Mouse (Mus musculus) gastrocnemius, adult 8-10 months (tissue): ENCODE data around the gene Sh3gl1. TPM values are rescaled to one million over a fixed set of nuclear protein-coding genes. Genes with fewer than 3 reads are reported as not detected.
A peak's percentile ranks its signal among the peaks of the same experiment; 100 is the strongest.

ENCODE experiments used
- DNase-seq, 2 experiments: peaks; one replicate each; pipeline ENCODE4 v3.0.0; 2022; ENCODE audit warnings: low spot score in 2 of 2
- total RNA-seq, 4 experiments: library from RNA; stranded (reverse); gene quantifications; 2 replicates each; pipeline ENCODE4 v1.2.4; 2022

Sh3gl1 gene
- total RNA-seq, 4 experiments from 2014 or later: 5.5 to 8.9 (median 7.6) TPM

DNA sequence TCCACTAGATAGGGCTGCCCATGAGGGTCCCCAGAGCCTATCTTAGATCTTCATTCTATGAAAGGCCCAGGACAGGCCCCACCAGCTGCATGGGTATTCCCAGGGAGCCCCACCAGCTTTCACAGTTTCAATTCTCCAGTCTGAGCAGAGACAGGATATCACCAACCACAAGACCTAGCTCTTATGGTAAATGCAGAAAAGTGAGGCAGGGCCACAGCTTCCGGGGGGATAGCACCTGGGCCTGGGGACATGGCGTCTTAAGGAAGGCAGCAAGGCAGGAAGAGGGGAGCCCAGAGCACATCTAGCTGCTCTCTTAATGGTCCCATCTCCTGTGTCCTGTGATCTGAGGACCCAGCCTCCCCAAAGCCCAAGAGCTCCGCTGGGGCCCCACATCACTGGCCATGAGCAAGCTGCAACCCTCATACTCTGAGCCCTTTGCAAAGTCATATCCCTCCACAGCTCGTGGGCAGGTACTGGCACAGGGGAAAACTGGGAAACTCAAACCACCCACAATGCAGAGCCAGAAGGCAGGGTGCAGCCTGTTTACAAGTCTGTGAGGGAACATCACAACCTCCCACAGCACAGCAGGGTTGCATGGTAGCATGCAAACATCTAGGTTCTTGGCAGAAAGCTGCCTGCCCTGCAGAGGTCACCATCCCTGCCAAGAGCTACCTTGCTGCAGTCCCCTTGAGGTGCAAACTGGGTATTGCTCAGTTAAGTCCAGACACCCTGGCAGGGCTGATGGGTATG lies 15.1 kb downstream of the Sh3gl1 start:
- no peak for DNase-seq

GRCm38 (mm10) chr17:56020400-56021084 lies 15.9 kb downstream of the Sh3gl1 start:
- no peak for DNase-seq

DNA sequence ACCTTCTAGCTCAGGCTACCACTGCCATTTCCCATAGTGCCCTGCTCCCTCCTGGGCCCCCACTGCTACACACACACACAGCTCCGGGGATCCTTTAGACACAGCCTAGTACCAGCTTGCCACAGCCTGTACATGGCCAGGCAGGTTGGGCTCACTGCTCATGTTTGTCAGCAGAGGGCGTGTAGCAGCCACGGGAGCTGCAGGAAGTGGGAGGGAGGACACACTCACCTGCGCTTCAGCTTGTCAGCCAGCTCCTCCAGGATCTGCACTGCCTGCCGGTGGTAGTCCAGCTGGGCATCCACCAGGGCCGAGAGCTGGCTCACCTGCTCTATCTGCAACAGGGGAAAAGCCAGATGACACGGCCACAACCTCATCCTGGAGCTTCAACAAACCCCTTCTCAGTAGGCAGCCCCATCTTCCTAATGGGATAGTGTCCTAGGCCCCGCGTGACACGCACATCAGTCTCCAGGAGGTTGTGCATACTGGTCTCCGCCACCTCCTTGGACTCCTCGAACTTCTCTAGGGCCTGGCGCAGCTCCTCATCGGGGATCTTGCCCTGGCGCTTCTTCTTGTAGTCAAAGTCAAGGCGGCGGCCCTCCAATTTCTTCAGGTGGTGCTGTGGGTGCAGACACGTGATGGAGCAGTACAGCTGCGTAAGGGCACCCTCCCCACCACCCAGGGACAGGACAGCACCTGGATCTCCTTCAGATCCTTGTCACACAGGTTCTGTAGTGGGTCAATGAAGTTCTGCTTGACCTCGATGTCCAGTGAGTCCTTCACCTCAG lies 17.9 kb downstream of the Sh3gl1 start:
- DNase-seq: peak in 1 of 2 experiments; percentile 5

- DNase-seq: no peak
These were observed 18.6 kb downstream of the Sh3gl1 start for GRCm38 (mm10) chr17:56017848-56018247.

DNA sequence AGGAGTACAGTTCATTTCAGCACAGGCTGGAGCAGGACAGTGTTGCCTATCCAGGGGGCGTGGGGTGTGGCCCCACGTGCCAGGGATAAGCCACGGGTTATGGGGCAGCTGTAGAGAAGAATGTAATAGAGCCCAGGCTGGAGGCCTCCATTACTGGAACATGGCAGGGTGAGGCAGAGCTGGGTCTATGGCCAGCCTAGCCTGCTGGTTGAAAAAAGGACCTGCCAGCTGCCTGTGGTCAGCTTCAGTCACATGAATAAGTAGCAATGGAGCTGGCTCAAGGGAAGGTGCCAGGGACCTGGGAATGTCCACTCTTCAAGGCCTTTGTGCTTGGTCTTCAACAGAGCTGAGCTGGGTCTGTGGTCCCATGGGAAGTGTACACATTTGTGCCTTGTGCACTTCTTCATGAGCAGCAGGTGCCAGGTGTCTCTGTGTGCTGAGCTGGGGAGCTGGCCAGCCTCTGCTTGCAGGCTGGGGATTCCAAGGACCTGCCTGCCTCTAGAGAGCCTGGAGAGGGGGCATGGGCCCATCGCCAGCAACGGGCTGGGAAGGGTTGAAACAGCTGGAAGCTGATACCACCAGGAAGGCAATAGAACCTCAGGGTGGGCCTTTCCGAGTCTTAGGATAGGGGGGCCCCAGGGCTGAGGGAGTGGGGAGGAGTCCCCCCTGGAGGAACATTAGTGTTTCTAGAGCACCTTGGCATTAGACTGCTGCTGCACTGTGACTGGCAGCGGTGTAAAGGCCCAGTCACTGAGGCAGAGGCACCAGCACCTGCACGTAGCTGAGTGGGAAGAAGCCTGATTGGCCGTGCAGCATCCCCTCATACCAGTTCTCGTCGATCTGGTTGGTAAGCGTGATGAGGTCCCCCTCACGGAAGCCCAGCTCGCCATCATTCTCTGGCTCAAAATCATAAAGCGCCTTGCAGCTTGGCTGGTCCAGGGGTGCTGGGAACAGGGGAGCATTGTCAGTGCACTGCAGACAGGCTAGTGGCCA lies 19.3 kb downstream of the Sh3gl1 start:
- DNase-seq: no peak

- no peak for DNase-seq
These were observed 20.1 kb downstream of the Sh3gl1 start for GRCm38 (mm10) chr17:56016382-56016781.

GRCm38 (mm10) chr17:56015293-56015692 lies 21.1 kb downstream of the Sh3gl1 start:
- no peak for DNase-seq

DNA sequence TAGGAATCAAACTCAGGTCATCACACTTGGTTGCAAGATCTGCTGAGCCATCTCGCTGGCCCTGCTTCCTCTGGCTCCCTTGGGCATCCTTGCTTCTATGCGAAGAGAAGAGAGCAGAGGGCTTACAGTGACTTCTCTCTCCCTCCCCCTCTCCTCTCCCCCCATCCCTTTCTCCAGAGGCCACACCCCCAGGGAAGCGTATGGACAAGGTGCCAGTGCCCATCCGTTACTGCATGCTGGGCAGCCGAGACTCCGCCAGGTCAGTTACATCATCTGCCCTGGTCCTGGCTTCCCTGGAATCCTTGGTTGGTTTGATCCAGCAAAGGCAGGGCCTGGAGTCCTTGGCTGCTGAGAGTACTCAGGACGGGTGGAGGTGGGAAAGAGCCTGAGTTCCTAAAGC lies 25.0 kb downstream of the Sh3gl1 start:
- no peak for DNase-seq

GRCm38 (mm10) chr17:56010681-56011080 lies 25.8 kb downstream of the Sh3gl1 start:
- peak in 1 of 2 experiments; percentile 57 for DNase-seq

- DNase-seq: no peak
These were observed 26.2 kb downstream of the Sh3gl1 start for GRCm38 (mm10) chr17:56010255-56010654.

DNA sequence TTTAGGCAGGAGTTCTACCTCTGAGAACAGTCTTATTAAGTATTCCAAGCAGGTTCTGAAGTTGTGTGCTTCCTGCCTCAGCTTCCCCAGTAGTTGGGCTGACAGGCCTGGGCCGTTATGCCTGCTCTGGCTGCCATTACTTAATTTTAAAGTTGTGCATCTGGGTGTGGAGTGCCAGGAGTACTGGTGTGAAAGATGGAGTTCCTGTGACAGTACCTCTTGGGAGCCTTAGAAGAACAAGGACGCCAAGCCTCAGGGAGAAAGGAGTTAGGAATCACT lies 26.5 kb downstream of the Sh3gl1 start:
- no peak for DNase-seq

DNA sequence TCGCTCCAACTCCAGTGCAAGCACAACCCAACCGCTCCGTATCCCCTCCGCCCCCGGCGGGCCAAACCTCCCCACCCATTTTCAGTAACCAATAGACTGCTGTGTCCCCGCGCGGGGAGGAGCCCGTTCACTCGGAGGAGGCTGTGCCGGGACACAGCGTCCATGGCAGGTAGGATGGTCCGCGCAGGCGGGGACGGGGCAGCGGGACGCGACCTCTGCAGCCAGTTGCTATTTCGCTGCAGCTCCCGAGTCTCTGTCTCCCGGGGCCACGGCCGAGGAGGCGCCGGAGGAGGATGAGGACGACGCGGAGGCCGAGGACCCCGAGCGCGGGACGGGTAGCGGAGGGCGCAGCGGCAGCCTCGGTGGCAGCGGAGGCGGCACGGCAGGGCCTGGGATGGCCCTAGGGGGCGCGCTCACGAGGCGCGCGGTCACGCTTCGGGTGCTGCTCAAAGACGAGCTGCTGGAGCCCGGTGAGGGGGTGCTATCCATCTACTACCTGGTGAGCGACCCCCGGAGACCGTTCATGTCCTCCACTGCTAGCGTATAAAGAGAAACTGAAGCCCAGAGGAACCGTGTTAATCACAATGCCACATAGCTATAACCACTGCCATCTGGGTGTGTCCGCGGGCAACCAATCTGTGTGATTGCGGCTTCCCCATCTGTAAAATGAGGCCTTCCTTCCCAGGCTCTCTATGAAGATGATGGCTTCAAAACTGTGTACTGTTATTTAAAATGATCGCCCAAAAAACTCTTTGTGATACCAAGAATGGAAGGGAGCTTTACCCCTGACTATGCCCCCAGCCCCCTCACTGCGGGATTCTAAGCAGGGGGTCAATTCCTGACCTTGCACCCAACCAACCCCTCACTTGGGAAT lies 27.1 kb downstream of the Sh3gl1 start:
- peak; percentile 84 for DNase-seq

GRCm38 (mm10) chr17:56008356-56009087 lies 27.9 kb downstream of the Sh3gl1 start:
- peak; percentile 83 to 87 for DNase-seq

DNA sequence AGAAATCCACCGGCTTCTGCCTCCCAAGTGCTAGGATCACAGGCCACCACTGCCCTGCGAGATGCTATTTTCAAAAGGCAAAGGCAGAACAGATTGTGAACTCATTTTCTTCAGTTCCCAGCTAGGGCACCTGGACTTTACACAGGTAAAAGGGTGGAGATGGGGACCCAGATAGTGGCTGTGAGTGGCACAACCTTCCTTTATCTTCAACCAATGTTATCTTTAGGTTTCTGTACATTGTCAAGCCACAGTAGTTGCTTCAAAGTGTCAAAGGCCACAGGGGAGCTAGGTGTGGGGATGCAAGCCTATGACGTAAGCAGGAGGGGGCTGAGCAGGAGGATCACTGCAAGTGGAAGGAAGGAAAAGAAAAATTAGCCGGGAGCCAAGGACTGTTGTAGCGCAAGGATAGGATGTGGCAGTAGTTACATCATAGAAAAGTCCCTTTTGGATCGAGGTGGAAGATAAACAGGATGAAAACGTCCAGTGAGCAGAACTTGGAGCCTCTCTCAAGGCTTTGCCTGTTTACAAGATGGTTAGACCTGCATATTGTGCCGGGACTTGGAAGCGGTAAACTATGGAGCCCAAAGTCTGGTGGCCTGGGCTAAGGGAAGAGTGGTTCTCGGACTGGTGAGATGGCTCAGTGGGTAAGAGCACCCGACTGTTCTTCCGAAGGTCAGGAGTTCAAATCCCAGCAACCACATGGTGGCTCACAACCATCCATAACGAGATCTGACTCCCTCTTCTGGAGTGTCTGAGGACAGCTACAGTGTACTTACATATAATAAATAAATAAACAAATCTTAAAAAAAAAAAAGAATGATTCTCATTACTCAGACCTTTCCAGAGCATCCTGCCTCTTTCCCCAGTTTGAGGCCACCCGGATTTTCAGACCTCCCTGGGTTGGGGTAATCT lies 28.7 kb downstream of the Sh3gl1 start:
- no peak for DNase-seq

- DNase-seq: no peak
These were observed 29.5 kb downstream of the Sh3gl1 start for GRCm38 (mm10) chr17:56006956-56007355.

DNA sequence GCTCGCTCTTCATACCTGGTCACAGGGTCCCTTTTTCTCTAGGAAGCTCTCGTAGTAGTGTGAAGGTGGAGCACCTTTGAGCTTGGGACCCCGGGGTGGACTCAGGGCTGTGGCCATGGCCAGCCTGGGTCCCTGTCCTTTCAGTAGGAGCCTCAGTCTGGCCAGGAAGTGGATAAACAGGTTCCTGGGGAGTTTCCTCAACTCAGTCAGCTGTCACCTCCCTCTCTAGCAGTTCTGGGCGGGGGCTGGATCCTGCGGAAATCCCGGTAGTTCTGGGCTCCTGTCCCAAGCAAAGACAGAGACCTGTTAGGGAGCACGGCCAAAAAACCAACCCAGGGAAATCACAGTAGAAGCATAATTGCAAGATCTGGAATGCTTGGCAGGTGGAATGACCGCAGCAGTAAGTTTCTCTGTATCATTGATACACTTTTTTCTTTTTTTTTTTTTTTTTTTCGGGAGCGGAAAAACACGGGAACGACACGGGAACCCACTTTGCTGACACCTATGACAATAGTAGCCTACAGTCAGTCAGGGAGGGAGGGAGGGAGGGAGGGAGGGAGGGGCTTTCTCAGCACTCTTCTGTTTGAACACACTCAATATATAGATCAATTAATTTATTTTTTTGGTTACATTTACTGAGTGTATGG lies 30.9 kb downstream of the Sh3gl1 start, which contains the start of the genes Stap2 and Mpnd:
TSS of gene Stap2 (minus strand) at position 170 of the 647 bp plus-strand sequence.
TSS of gene Mpnd (plus strand) at position 297 of the 647 bp plus-strand sequence.
- no peak for DNase-seq

DNA sequence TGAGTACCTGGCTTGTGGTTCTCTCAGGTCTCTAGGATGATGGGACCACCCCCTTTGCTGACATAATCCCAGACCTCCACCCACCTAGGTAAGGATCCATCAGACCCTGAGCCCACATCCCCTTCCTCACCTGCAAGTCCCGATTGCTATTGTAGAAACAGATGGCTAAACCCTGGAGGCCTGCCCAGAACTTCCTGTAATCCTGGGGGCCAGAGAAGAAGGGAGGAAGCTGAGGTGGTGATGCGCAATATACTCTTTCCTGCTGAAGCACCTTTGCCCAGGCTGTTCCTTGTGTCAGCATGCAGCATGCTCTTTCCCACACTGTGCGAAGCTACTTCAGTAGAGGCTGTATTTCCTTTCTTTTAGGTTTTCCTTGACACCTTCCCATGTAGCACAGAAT lies 33.4 kb downstream of the Sh3gl1 start:
- DNase-seq: no peak
